Mouse (Mus musculus) G1E (cell line): ENCODE data around the gene Zfand6. TPM values are rescaled to one million over a fixed set of nuclear protein-coding genes. Genes with fewer than 3 reads are reported as not detected.
A peak's percentile ranks its signal among the peaks of the same experiment; 100 is the strongest.

Experiments used
- ATAC-seq: 2 replicates; pipeline ENCODE4 v1.8.0; 2016; ENCODE audit warnings: mild to moderate bottlenecking; ENCODE audit not compliant: insufficient number of reproducible peaks, poor library complexity, low FRiP score, severe bottlenecking; ENCODE audit errors: extremely low read depth
- DNase-seq: peaks from one replicate; pipeline ENCODE4 v3.0.0; 2012; ENCODE audit warnings: low spot score
- H3K27me3 ChIP-seq: 2 replicates; pipeline ENCODE4 v1.6.1; 2012; ENCODE audit warnings: mild to moderate bottlenecking, low read length, inconsistent platforms; ENCODE audit not compliant: insufficient read depth
- H3K36me3 ChIP-seq: replicated peaks from 2 replicates; pipeline ENCODE3; 2012; ENCODE audit warnings: mild to moderate bottlenecking, inconsistent platforms
- H3K4me1 ChIP-seq: 2 replicates; pipeline ENCODE4 v1.6.1; 2012; ENCODE audit warnings: low read depth, low read length, inconsistent platforms, mixed read lengths; ENCODE audit not compliant: insufficient read depth
- H3K4me3 ChIP-seq: 2 replicates; pipeline ENCODE4 v1.5.1; 2012; ENCODE audit warnings: low read depth, mild to moderate bottlenecking, inconsistent platforms, low read length, moderate library complexity, mixed read lengths
- H3K9me3 ChIP-seq: replicated peaks from 2 replicates; pipeline ENCODE4 v1.6.1; 2012; ENCODE audit warnings: inconsistent platforms
- CTCF ChIP-seq: IDR thresholded peaks from 2 replicates; pipeline ENCODE4 v1.5.1; 2012; ENCODE audit warnings: low read depth, low read length, inconsistent platforms, mixed read lengths
- GATA1 ChIP-seq: IDR thresholded peaks from 2 replicates; pipeline ENCODE4 v1.6.1; 2012; ENCODE audit warnings: borderline replicate concordance, low read length, inconsistent platforms, mixed read lengths
- GATA2 ChIP-seq: IDR thresholded peaks from 2 replicates; pipeline ENCODE4 v1.6.1; 2012; ENCODE audit warnings: low read depth, low read length, inconsistent platforms, borderline replicate concordance
- POLR2AphosphoS5 ChIP-seq: IDR thresholded peaks from 2 replicates; pipeline ENCODE4 v1.6.1; 2012; ENCODE audit warnings: low read depth, low read length, inconsistent platforms; ENCODE audit not compliant: insufficient replicate concordance
- TAL1 ChIP-seq: conservative IDR thresholded peaks from 2 replicates; pipeline ENCODE4 v1.6.1; 2012; ENCODE audit warnings: low read depth, low read length, inconsistent platforms, mixed read lengths
- polyA plus RNA-seq: library from polyadenylated mRNA; stranded (reverse); fragments of >175 nt; gene quantifications from 2 replicates; pipeline ENCODE4 v1.2.3, GENCODE M21; 2012
- total RNA-seq, 2 experiments: library from RNA; stranded (forward) in 1 of 2; stranded (reverse) in 1 of 2; fragments of 200-1000 nt in 1 of 2; fragments of >200 nt in 1 of 2; fragmentation: Nextera tagmentation in 1 of 2; gene quantifications; 2 replicates each; pipeline ENCODE4 v1.2.3; 2014 to 2017

Zfand6 gene
- 134 and 164 TPM in 2 replicates for total RNA-seq (2014; fragmentation: Nextera tagmentation)
- total RNA-seq (2017) = 97.1 and 106 TPM in 2 replicates
- 21.1 and 23.1 TPM in 2 replicates for polyA plus RNA-seq

DNA sequence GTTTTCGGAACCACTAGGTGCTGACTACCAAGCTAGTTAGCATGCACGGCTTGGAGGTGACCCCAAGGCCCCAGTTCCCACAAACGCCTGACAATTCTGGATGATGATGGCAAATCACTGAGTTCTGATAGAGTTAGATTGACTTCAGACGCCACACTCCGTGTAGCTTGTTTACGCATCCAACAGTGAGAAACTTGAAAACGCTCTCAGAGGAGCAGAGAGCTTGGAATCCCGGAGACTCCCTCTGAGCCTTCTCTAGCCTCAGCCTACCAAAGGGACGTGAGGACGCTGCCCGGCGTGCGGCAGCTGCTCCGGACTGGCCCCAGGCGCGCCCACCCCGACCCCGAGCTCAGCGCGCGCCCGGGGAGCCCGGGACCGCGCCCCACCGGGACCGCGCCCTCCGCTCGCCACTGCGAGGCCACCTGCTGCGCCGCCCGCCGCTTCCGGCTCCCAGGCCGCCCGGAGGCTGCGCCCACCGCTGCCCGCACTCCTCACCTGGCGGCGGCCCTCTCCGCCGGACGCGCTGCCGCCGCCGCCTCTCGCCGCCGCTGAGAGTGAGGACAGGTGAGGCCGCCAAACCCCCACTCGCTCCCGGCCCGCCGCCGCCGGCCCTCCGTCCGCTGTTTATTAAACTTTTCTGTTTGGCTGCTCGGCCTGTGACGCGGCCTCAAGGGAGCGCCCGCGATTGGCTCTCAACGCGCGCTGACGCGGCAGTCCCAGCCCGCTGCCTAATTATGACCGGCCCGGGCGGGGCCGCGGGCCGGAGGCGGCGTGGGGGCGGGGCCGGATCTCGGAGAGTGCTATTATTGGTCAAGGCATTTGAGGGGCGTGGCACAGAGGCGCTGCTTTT is at the start of gene Zfand6:
Zfand6 (minus strand) TSS at position 709 of the 850 bp plus-strand sequence.
- H3K9me3 ChIP-seq = no peaks in the 10 kb centered on the region

DNA sequence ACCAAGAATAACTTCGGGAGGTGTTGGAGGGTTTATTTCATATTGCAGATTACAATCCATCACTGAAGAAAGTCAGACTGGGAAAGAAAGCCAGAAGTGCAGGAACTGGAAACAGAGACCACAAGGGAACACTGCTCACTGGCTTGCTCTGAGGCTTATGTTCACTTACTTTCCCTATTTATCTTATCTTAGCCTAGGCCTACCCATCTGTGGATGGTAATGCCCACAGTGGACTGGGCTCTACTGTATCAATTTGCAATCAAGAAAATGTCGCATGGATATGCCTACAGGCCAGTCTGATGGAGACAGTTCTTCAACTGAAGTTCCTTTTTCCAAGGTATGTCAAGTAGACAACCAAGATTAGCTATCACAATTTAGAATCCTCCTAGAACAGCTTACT is 47.0 kb upstream of the Zfand6 start:
- ATAC-seq (no peak), DNase-seq (no peak)
- H3K36me3 ChIP-seq = no peaks in the 10 kb centered on the region
- H3K4me1 ChIP-seq = peaks cover 6% of the 10 kb centered on the region; the same call in 1 of the 2 replicates
- no peak overlapping the region for H3K4me3 ChIP-seq
- no peak for TF ChIP-seq GATA1
- TF ChIP-seq GATA2 = no peak
- no peak for TF ChIP-seq POLR2AphosphoS5
- no peak for TF ChIP-seq CTCF
- no peak for TF ChIP-seq TAL1
- no peaks in the 10 kb centered on the region for H3K27me3 ChIP-seq
- no peaks in the 10 kb centered on the region for H3K9me3 ChIP-seq

More for the DNA sequence above, at the start of gene Zfand6:
- Histone ChIP-seq H3K36me3 (peaks cover 3% of the 10 kb centered on the region), H3K4me1 (peaks cover 32% of the 10 kb centered on the region), H3K27me3 (no peaks in the 10 kb centered on the region), H3K4me3 (peak within 1 kb of the TSS; percentile 83)
- ATAC-seq (peak; percentile 89), DNase-seq (peak; percentile 87)
- TF ChIP-seq TAL1 = no peak
- no peak for TF ChIP-seq CTCF
- TF ChIP-seq POLR2AphosphoS5 = no peak
- no peak for TF ChIP-seq GATA1
- no peak for TF ChIP-seq GATA2

DNA sequence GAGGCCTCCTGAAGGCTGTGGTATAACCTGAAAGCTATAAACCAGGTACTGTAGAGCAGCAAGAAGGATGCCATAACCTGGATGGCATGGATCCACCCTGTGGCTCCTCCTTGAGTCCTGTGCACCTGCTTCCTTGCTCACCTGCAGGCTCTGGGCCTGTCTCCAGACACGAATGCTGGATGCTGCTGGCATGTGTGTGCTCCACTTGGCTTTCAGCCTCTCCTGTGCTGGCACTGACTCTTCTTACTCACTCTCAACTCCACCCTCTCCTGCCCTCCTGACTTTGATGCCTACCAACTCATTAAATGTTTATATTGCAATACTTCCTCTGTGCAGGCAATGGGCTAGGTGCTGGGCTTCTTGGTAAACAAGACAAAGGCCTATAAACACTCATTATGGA is 43.3 kb upstream of the Zfand6 start:
- Histone ChIP-seq H3K4me3 (no peak overlapping the region), H3K27me3 (no peaks in the 10 kb centered on the region), H3K4me1 (no peaks in the 10 kb centered on the region; the same call in 1 of the 2 replicates), H3K36me3 (no peaks in the 10 kb centered on the region), H3K9me3 (no peaks in the 10 kb centered on the region)
- TF ChIP-seq GATA1 (no peak), POLR2AphosphoS5 (no peak), TAL1 (no peak), CTCF (no peak), GATA2 (no peak)
- DNase-seq (no peak), ATAC-seq (no peak)

DNA sequence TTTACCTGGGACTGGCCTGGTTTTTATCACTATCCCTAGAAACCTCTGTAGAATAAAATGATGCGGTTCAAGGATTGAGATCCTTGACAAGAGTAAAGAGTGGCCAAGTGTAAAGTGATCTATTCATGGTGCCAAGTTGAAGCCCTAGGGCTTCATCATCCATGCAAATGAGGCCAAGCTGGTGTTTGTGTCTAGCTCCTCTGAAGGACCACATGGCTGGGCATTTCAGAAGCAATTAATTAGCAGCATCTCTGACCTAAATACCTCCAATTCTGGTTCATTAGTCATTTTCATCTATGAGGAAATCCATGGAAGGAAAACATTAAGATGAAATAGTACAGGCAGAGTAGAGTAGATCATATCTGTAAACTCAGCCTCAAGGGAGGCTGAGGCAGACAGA is 42.3 kb upstream of the Zfand6 start:
- H3K36me3 ChIP-seq = no peaks in the 10 kb centered on the region
- no peak for ATAC-seq
- H3K4me3 ChIP-seq = no peak overlapping the region
- no peaks in the 10 kb centered on the region; the same call in 1 of the 2 replicates for H3K4me1 ChIP-seq
- no peaks in the 10 kb centered on the region for H3K27me3 ChIP-seq
- H3K9me3 ChIP-seq = no peaks in the 10 kb centered on the region
- TF ChIP-seq GATA1 (no peak), TAL1 (no peak), POLR2AphosphoS5 (no peak), CTCF (no peak), GATA2 (no peak)
- no peak for DNase-seq

DNA sequence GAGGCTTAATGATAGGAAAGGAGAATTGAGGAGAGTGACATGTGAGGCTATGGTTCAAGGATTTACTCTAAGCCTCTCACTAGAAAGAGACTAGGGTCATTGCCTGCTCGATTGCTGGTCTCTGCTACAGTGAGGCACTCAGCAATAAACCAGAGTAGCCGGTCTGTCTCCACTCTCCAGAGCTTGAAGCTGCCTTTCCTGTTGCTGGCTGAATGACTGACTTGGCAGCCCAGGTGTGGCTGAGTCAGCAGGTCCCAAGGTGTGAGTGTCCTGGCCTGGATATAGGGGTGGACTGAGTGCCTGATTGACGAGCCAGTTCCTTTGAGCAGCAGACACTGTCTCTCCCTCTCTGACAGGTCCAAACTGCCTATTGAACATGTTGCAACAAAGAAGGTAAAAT is 41.3 kb upstream of the Zfand6 start:
- no peaks in the 10 kb centered on the region; the same call in 1 of the 2 replicates for H3K4me1 ChIP-seq
- ATAC-seq = no peak
- H3K9me3 ChIP-seq = no peaks in the 10 kb centered on the region
- no peaks in the 10 kb centered on the region for H3K36me3 ChIP-seq
- DNase-seq = no peak
- H3K27me3 ChIP-seq = no peaks in the 10 kb centered on the region
- TF ChIP-seq GATA2 (no peak), CTCF (no peak), POLR2AphosphoS5 (no peak), TAL1 (no peak), GATA1 (no peak)
- no peak overlapping the region for H3K4me3 ChIP-seq

DNA sequence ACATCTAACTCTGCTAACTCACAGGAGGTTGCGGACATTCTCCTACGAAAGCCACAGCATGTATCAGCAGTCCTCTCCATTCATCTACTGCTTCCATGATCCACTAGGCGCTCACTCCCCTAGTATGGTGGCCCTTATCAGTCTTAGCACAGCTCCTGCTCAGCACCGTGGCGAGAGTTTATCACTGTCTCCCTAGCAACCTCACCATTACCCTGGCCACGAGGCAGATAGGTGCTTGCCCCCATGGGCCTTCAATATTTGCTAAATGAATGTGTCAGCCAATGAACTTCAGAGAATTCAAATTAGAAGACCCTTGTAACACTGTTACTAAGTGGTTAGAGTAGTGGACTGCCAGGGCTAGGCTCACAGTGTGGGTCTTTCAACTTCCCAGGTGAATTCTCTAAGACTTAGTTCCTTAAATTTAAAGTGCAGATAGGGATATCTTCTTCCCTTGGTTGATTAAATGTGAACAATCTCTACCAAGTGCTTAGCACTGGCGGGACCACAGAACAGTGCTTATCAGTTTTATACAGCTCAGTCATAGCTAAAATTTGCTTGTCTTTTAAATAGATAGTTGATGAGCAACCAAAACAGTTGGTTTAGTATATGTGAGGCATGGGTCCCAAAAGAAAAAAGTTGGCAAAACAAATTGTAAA is 33.2 kb upstream of the Zfand6 start:
- peak; percentile 99 for ATAC-seq
- no peaks in the 10 kb centered on the region for H3K9me3 ChIP-seq
- TF ChIP-seq TAL1 (peak; percentile 71), CTCF (no peak)
- H3K27me3 ChIP-seq = no peaks in the 10 kb centered on the region
- peaks cover 26% of the 10 kb centered on the region for H3K4me1 ChIP-seq
- H3K4me3 ChIP-seq = peak overlapping the region; percentile 40; the same call in 1 of the 2 replicates
- peak; percentile 64 for DNase-seq
- H3K36me3 ChIP-seq = no peaks in the 10 kb centered on the region
